Mouse (Mus musculus): Measurements from ENCODE around the gene Abcf2.

DNA sequence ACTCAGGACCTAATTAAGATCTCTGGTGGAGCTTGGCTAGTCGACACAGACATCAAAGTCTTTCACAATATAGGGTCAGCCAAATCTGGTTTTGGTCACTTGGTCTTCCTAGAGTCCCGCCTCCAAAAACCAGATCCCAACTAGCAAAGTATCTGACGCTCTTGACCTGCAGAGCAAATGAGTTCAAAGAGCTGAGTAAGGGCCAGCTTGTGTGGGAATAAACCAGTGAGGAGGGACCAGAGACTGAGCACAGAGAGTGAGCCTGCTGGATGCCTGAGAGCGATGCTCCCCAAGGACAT, 47.5 kb upstream of the Abcf2 start:
- TF ChIP-seq CTCF (IDR thresholded peaks at IDR 0.05; ENCODE audit: control insufficient read depth, insufficient read depth, insufficient replicate concordance, low read depth, low read length) (no peak), POLR2A (IDR thresholded peaks at IDR 0.05; ENCODE audit: control insufficient read depth, low read depth, low read length) (no peak)

Measured in testis, adult 2 months (tissue).